In genomic region chr5:134052614-134053013, GRCm38 (mm10) we compare ENCODE assay signal across 19 mouse cellular contexts. TPM values are rescaled to one million over a fixed set of nuclear protein-coding genes. Genes with fewer than 3 reads are reported as not detected.
DNase-seq lines count a peak whose midpoint lies in the region; TF ChIP-seq lines count a peak whose summit lies in the region.
"Had no signal": no experiment of that assay in that cellular context is flagged by ENCODE, and none has a peak within 500 bp of the region (broad histone marks: within the 10 kb centered on the region; RNA-seq: fewer than 3 reads in every experiment).

No protein-coding gene starts in this region.

- H3K27me3 ChIP-seq in cerebellum, adult 2 months (ENCODE audit: control insufficient read depth, insufficient read depth, low read length) = no peaks in the 10 kb centered on the region
- H3K27me3 ChIP-seq: stomach, embryonic 15.5 days had no signal

- no peak overlapping the region for H3K4me3 ChIP-seq in cerebellum, adult 2 months (replicated peaks; ENCODE audit: insufficient read depth, low read depth, low read length)
- no peak overlapping the region for H3K4me3 ChIP-seq in left cerebral cortex, adult 2 months
- H3K4me3 ChIP-seq: embryonic facial prominence, embryonic 10.5 days; gastrocnemius, adult 2 months; hindbrain, embryonic 12.5 days; stomach, embryonic 15.5 days had no signal

- no peak overlapping the region for H3K27ac ChIP-seq in cerebellum, adult 2 months (ENCODE audit: insufficient read depth, low read length)
- H3K27ac ChIP-seq in left cerebral cortex, adult 2 months = no peak overlapping the region
- H3K27ac ChIP-seq: embryonic facial prominence, embryonic 10.5 days; gastrocnemius, adult 2 months; hindbrain, embryonic 12.5 days; stomach, embryonic 15.5 days had no signal

- no peak for DNase-seq in cerebellum, adult 2 months
- DNase-seq in cerebellum, adult 18-20 months = no peak
- no peak for DNase-seq in left cerebral cortex, adult 2 months (ENCODE audit: extremely low spot score in 1 of 2, low spot score in 2 of 2)
- DNase-seq in left cerebral cortex, postnatal 25 days (ENCODE audit: low spot score in 2 of 2) = no peak
- DNase-seq in 416B (ENCODE audit: low read depth) (peak; percentile 17), R1 (ENCODE audit: low read depth, low spot score) (peak; percentile 57)
- DNase-seq in right cerebral cortex, adult 2 months (ENCODE audit: low spot score in 2 of 2) = no peak
- no peak for DNase-seq in kidney, postnatal 14 days
- DNase-seq: adrenal gland, postnatal 36 days; cerebellum, postnatal 10 days; gastrocnemius, adult 2 months; kidney, postnatal 10 days; lung, postnatal 36 days; right cerebral cortex, postnatal 4 days; thymus, adult 18-20 months; thymus, postnatal 4 days had no signal

- intact Hi-C loops in left cerebral cortex, adult 2 months (cut with DNase I) = no loop called here
- intact Hi-C loops in left cerebral cortex, postnatal 25 days (cut with DNase I) = no loop called here

- H3K4me1 ChIP-seq in cerebellum, adult 2 months (ENCODE audit: control insufficient read depth, insufficient read depth, low read length) = peaks cover 18% of the 10 kb centered on the region
- H3K4me1 ChIP-seq: stomach, embryonic 15.5 days had no signal

- TF ChIP-seq POLR2A in cerebellum, adult 2 months (IDR thresholded peaks at IDR 0.05; ENCODE audit: borderline replicate concordance, insufficient read depth, low read length) = no peak

- 0 out of 2 replicates have a peak, but pooled peaks have one; percentile 7 for TF ChIP-seq CTCF in cerebellum, adult 2 months (IDR thresholded peaks at IDR 0.05; ENCODE audit: borderline replicate concordance, insufficient read depth, low read depth, low read length)
- TF ChIP-seq CTCF in left cerebral cortex, adult 2 months (IDR thresholded peaks at IDR 0.05) = peak; percentile 4

- WGBS in cerebellum, adult 2 months = 97% methylated on average over 4 of the region's 4 CpGs

RNA-seq across cellular contexts. Expression of gene Castor2, which starts 46.9 kb away (rescaled TPM):
- 34.5 and 35.6 TPM in 2 replicates for polyA plus RNA-seq in cerebellum, adult 2 months (2012; rRNA removed)
- total RNA-seq in left cerebral cortex, adult 2 months (2021) = 10 to 100 TPM; 86.7 to 93.1 TPM
- 10 to 100 TPM; 76.5 to 78.2 TPM for total RNA-seq in left cerebral cortex, postnatal 25 days (2021)

Comparison
In these comparisons a context has a peak if more than half of its experiments do, and no peak if none do; other contexts are left out.
1. DNase-seq: peak in 416B (single experiment) and R1 (single experiment); none in cerebellum, adult 2 months (0 of 2), cerebellum, adult 18-20 months (0 of 2), left cerebral cortex, adult 2 months (0 of 2), left cerebral cortex, postnatal 25 days (0 of 2), right cerebral cortex, adult 2 months (0 of 2) and kidney, postnatal 14 days (single experiment).